Mouse (Mus musculus) mouse embryonic stem cell (cell line): ENCODE data around the gene Mta2.
"Not testable (repeated sequence)": the region's sequence is repeated elsewhere in the genome, so short reads cannot be mapped to it uniquely, and the experiment has no call there.

Experiments used
- in situ Hi-C, 2 experiments: fragments of 300-500 bp; cut with MboI; formaldehyde crosslinking; loops; 1 replicate in 1 of 2; 3 replicates in 1 of 2; pipeline ENCODE4 v1.14.3; 2019 to 2020; ENCODE audit warnings: low sequenced_read_pairs in 2 of 2, low pct_unique_long_range_greater_than_20kb in 1 of 2, mixed read lengths in 1 of 2; ENCODE audit not compliant: unreplicated experiment in 1 of 2

Gene Mta2

GRCm38 (mm10) chr19:8953135-8954039 lies 11.7 kb downstream of the Mta2 start, which contains the start of gene Tut1:
Tut1 (plus strand) TSS chr19:8953847.
- in situ Hi-C loops, result loop anchor here in 1 of 2 experiments (5.0 kb wide), 1 partner anchor 46 kb away; no protein-coding TSS in a partner anchor

GRCm38 (mm10) chr19:8954171-8954570 lies 12.5 kb downstream of the Mta2 start:
- in situ Hi-C loops, result loop anchor here in 1 of 2 experiments (5.0 kb wide), 1 partner anchor 47 kb away; no protein-coding TSS in a partner anchor

- in situ Hi-C loops, result no loop called here
Observed at GRCm38 (mm10) chr19:8962256-8962655, 20.6 kb downstream of the Mta2 start.

- in situ Hi-C loops, result no loop called here
Observed at GRCm38 (mm10) chr19:8965075-8965474, 23.4 kb downstream of the Mta2 start.

- in situ Hi-C loops, result no loop called here
Observed at GRCm38 (mm10) chr19:8965771-8966170, 24.1 kb downstream of the Mta2 start.

DNA sequence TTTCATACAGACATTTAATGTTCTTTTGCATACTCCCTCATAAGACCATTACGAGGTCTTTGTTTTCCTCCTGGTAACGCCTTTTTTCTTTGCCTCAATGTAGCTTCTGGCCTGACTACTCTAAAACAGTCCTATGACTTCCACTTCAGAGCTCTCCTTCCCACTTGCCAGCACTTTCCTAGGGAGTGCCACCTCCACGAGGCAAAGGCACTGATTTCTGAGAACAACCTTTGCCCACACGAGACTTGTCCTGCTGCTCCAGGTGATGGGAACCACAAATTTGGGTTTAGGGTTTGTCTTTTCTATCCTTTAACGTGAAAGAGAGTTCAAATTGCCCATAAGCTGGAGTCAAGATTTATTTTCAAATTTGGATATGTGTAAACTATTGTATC lies 24.5 kb downstream of the Mta2 start:
- in situ Hi-C loops, result no loop called here

- in situ Hi-C loops, result no loop called here
Observed at GRCm38 (mm10) chr19:8966590-8967372, 25.1 kb downstream of the Mta2 start, which contains the start of gene Eef1g. Eef1g (plus strand) TSS chr19:8967041.

DNA sequence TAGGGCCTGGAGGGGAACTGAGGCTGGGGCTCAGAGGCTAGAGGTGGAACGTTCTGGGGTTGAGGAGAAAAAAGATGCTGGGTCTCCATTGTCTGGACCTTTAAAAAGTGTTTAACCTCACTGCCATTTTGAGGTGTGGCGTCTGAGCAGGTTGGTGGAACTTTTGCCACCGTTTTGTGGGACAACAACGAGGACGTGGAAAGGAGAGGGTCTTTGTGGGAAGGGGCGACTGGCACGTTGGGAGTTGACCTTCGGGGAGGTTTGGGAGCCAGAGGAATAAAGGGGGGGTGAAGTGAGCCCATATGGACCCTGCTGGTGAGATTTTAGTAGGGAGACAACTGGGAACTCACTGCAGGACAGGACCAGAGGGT lies 25.7 kb downstream of the Mta2 start:
- in situ Hi-C loops, result no loop called here

- in situ Hi-C loops, result no loop called here
Observed at GRCm38 (mm10) chr19:8967893-8968292, 26.2 kb downstream of the Mta2 start.

DNA sequence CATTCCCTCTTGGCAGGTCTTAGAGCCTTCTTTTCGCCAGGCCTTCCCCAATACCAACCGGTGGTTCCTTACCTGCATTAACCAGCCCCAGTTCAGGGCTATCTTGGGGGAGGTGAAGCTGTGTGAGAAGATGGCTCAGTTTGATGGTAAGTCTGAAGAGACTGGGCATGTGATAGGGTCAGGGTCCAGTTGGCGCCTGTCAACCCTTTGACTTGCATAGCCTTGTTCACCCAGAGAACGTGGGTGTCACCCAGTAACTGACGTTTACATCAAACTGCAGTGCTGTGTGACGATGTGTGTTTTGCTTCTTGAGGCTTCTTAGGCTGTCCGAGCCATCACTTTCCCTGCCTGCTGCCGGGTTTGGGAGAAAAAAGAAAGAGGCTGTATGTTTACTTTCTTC lies 30.8 kb downstream of the Mta2 start:
- in situ Hi-C loops, result not testable (repeated sequence)

DNA sequence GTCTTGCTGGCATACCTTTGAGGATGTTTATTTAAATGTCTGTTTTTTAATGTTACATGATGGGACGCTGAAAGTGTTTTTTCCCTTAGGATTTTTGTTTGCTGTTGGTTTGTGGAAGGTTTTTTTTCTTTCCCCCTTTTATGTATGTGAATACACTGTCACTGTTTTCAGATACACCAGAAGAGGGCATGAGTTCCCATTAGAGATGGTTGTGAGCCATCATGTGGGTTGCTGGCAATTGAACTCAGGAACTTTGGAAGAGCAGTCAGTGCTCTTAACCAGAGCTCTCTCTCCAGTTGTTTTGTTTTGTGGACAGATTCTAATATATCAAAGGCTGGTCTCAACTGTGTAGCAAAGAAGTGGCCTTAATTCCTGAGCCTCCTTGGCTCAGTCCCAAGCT lies 33.0 kb downstream of the Mta2 start:
- in situ Hi-C loops, result no loop called here

DNA sequence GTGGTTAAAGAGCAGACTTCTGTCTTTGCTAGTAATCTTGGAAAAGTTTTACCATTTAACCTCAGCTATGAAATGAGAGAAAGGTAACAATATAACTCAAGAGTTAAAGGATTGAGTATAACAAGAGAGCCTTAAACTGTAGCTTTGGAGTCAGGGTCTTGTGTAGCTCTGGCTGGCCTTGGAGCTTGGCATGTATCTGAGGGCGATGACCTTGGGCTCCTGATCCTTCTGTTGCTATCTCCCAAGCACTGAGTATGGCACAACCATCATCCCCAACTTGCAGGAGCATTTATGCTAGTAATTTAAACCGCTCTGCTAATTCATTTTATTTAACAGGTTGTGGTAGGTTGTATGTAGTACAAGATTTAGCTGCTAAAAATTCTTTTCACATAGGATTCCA lies 33.8 kb downstream of the Mta2 start:
- in situ Hi-C loops, result no loop called here

DNA sequence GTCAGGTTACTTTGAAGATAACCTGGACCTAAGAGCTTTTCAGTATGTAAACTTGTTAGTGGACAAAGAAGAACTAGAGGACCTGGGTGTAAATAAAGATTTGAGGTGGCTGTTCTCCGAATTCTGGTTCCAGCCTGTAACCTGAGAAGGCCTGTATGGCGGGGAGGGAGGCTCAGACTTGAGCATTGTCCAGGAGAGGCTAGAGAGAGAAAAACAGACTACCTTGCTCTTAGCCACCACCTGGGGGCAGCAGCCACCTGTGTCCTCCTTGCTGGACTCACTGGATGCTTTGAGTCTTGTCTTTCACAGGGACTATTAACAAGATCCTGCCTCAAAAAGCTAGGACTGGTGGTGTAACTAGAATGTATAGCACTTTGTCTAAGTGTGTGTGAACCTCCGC lies 34.9 kb downstream of the Mta2 start:
- in situ Hi-C loops, result no loop called here

GRCm38 (mm10) chr19:8980771-8981170 lies 39.1 kb downstream of the Mta2 start:
- in situ Hi-C loops, result loop anchor here in 1 of 2 experiments (5.0 kb wide), 1 partner anchor 97 kb away; no protein-coding TSS in a partner anchor

DNA sequence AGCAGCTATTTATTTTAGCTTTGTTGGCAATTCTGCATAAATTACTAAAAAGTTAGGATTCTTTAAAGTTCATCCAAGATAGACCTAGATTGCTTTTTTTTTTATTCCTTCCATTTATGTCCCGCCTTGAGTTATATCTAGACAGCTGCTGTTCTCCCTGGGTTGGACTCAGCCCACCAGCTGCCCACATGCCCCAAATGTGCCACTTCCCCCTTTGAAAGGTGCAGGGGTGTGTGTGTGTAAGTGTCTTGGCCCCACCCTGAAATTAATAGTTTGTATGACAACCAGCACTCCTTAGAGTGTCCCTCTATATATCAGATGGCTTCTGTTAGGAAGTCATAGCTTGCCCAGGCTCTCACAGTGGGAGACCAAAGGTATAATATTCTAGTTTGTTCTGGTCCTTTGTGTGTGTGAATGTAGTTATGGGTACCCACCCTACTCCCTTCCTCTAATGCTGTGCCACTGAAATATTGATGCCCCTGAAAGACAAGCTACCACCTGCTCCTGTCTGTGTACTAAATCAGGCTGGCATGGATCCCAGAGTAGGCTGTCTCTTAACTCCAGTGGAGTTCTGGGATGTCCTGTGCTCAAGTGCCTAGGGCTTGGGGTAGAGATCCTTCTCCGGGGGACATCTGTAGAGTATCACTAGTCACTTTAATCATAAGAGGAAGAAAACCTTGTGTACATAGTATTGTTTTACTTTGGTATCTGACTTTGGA lies 39.9 kb downstream of the Mta2 start:
- in situ Hi-C loops, result loop anchor here in 1 of 2 experiments (5.0 kb wide), 1 partner anchor 96 kb away; no protein-coding TSS in a partner anchor

GRCm38 (mm10) chr19:8982303-8983149 lies 40.9 kb downstream of the Mta2 start:
- in situ Hi-C loops, result loop anchor here in 1 of 2 experiments (5.0 kb wide), 1 partner anchor 95 kb away; no protein-coding TSS in a partner anchor

DNA sequence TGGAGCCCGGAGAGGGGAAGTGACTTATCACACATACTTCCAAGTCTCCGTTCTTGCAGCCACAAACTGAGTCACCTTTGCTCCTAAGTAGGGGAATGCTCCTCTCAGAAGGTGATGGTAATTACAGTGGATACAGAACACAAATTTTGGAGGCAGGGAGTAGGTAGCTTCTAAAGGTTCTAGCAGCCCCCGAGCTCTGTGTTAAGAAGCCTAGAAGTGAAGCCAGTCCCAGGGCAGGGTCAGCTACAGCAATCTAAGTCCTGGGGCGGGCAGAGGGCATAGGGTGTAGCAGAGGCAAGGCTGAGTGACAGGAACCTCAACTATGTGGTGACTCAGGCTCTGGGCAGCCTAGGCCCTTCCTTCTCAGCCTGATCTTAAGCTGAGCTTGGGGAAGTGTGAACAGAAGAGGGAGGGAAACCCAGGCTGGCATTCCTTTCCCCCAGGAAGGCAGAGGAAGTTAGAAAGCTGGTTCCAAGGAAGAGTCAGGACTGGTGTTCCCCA lies 41.5 kb downstream of the Mta2 start:
- in situ Hi-C loops, result loop anchor here in 1 of 2 experiments (5.0 kb wide), 1 partner anchor 94 kb away; no protein-coding TSS in a partner anchor
